Mouse (Mus musculus): ENCODE results near the gene Stk24. TPM values are rescaled to one million over a fixed set of nuclear protein-coding genes. Genes with fewer than 3 reads are reported as not detected.

The Stk24 gene
- total and polyA plus RNA-seq, 3 experiments, result 62.5 to 79.3 TPM; not detected in 1

DNA sequence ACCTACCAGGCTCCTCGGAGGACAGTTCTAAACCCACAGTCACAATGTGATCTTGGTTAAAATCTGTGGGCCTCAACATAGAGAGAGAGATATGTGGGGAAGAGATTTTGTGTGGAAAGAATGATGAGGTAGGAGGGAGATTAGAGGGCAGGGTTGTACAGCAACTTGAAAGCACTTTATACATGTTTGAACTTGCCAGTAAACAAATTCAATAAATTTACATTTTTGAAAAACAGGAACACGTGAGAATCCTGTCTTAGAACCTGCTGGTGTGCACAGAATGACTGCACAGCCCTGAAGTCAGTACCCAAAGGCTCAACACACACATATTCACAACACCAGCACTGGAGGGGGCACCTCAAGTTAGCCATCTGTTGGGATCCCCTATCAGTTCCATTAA is 68.7 kb downstream of the Stk24 start:
- Histone ChIP-seq H3K4me3 (ENCODE audit: control insufficient read depth in 1 of 2, insufficient read depth in 1 of 2, low read depth in 2 of 2, low read length in 2 of 2) (no peak overlapping the region), H3K27me3 (ENCODE audit: control insufficient read depth in 1 of 2, insufficient read depth in 2 of 2, low read length in 2 of 2) (no peaks in the 10 kb centered on the region), H3K27ac (ENCODE audit: control insufficient read depth, low read depth, low read length) (no peak overlapping the region), H3K79me2 (ENCODE audit: control insufficient read depth, insufficient read depth, low read length, poor library complexity) (peaks cover 57% of the 10 kb centered on the region), H3K9me3 (replicated peaks; ENCODE audit: insufficient read depth, low read length) (no peaks in the 10 kb centered on the region), H3K9ac (ENCODE audit: control insufficient read depth, low read depth, low read length, poor library complexity, severe bottlenecking) (no peak overlapping the region), H3K4me1 (ENCODE audit: control insufficient read depth in 1 of 2, insufficient read depth in 2 of 2, low read length in 2 of 2) (peaks cover 0 to 5% of the 10 kb centered on the region in 2 experiments; a peak in 3 of 4 replicates), H3K36me3 (ENCODE audit: control insufficient read depth in 1 of 2, insufficient read depth in 2 of 2, low read length in 2 of 2) (peaks cover 2 to 4% of the 10 kb centered on the region in 2 experiments; a peak in 3 of 4 replicates)
- TF ChIP-seq CTCF (IDR thresholded peaks at IDR 0.05 in 2 of 3, conservative IDR thresholded peaks at IDR 0.05 in 1 of 3; ENCODE audit: control insufficient read depth in 1 of 3, insufficient read depth in 1 of 3, low read depth in 2 of 3, low read length in 3 of 3, poor library complexity in 1 of 3, severe bottlenecking in 1 of 3), result no peak
- no peak for TF ChIP-seq GATA1 (IDR thresholded peaks at IDR 0.05; ENCODE audit: low read depth, low read length)
- no peak for DNase-seq (ENCODE audit: low read depth, low spot score)

DNA sequence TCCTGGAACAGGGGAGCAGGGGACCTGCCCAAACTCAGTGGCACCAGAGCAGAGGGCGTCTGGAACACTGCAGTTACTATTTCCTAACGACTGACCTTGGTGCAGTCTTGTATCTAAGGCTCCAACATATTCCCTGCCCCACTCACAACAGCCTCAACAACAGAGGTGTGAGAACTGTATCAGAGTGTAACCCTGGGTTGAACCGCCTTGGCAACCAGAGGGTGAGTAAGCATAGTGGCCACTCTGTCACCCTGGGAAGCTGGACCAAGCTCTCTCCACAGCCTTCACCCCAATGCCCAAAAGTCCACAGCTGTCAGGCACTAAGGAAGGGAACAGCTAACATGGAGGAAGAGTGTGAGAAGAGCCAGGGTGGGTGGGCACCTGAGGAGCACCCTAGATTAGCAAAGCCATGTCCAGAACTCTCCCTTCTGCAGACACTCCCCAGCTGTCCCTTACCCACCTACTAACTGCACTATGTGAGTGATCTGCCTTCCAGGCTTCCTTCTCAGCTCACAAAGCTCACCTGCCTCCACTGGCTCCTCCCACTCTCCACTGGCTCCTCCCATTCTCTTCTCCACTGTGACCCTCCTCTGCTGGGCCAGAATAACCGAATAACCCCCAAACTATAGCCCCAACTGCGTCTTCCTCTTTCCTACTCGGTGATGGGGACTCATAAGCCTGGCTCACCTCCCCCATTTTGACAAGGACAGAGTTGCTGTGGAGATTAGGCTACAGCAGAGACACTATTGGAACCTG is 69.3 kb downstream of the Stk24 start:
- Histone ChIP-seq H3K4me1 (ENCODE audit: control insufficient read depth in 1 of 2, insufficient read depth in 2 of 2, low read length in 2 of 2) (peaks cover 0 to 5% of the 10 kb centered on the region in 2 experiments; a peak in 3 of 4 replicates), H3K36me3 (ENCODE audit: control insufficient read depth in 1 of 2, insufficient read depth in 2 of 2, low read length in 2 of 2) (peaks cover 2 to 4% of the 10 kb centered on the region in 2 experiments; a peak in 3 of 4 replicates), H3K27me3 (ENCODE audit: control insufficient read depth in 1 of 2, insufficient read depth in 2 of 2, low read length in 2 of 2) (no peaks in the 10 kb centered on the region), H3K79me2 (ENCODE audit: control insufficient read depth, insufficient read depth, low read length, poor library complexity) (peaks cover 52% of the 10 kb centered on the region), H3K9ac (ENCODE audit: control insufficient read depth, low read depth, low read length, poor library complexity, severe bottlenecking) (no peak overlapping the region), H3K9me3 (replicated peaks; ENCODE audit: insufficient read depth, low read length) (no peaks in the 10 kb centered on the region), H3K27ac (ENCODE audit: control insufficient read depth, low read depth, low read length) (no peak overlapping the region), H3K4me3 (ENCODE audit: control insufficient read depth in 1 of 2, insufficient read depth in 1 of 2, low read depth in 2 of 2, low read length in 2 of 2) (no peak overlapping the region)
- DNase-seq (ENCODE audit: low read depth, low spot score), result no peak
- TF ChIP-seq NRF1 (IDR thresholded peaks at IDR 0.05; ENCODE audit: insufficient read depth, low read depth, low read length, poor library complexity, severe bottlenecking), result no peak
- TF ChIP-seq GABPA (IDR thresholded peaks at IDR 0.05; ENCODE audit: low read depth, low read length), result no peak
- TF ChIP-seq MYB (IDR thresholded peaks at IDR 0.05; ENCODE audit: low read depth, low read length), result no peak
- no peak for TF ChIP-seq SMC3 (IDR thresholded peaks at IDR 0.05; ENCODE audit: low read depth, low read length)
- TF ChIP-seq SIN3A (IDR thresholded peaks at IDR 0.05; ENCODE audit: low read length), result no peak

DNA sequence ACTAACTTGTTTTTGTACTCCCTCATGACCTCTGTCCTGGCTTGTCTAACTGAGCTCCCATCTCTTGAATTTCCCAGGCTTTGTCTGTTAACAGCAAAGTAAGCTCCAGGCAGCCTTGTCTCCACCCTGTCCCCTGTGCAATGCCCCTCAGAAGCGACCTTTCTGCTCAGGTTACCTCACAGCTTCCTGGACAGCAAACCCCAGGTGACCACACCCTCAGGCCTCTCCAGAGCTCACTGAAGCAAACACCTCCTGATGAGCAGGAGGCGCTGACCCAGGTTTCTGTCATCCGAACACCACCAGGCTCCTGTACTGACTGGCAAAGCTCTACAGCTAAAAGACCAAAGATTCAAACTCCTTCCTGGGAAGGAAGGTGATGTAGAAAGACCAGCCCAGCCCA is 69.9 kb downstream of the Stk24 start:
- H3K4me1 ChIP-seq (ENCODE audit: control insufficient read depth in 1 of 2, insufficient read depth in 2 of 2, low read length in 2 of 2), result peaks cover 2 to 5% of the 10 kb centered on the region in 2 experiments; a peak in 2 of 4 replicates
- no peaks in the 10 kb centered on the region for H3K9me3 ChIP-seq (replicated peaks; ENCODE audit: insufficient read depth, low read length)
- H3K79me2 ChIP-seq (ENCODE audit: control insufficient read depth, insufficient read depth, low read length, poor library complexity), result peaks cover 46% of the 10 kb centered on the region
- H3K27ac ChIP-seq (ENCODE audit: control insufficient read depth, low read depth, low read length), result no peak overlapping the region
- TF ChIP-seq CTCF (IDR thresholded peaks at IDR 0.05 in 2 of 3, conservative IDR thresholded peaks at IDR 0.05 in 1 of 3; ENCODE audit: control insufficient read depth in 1 of 3, insufficient read depth in 1 of 3, low read depth in 2 of 3, low read length in 3 of 3, poor library complexity in 1 of 3, severe bottlenecking in 1 of 3) (no peak), CHD1 (IDR thresholded peaks at IDR 0.05; ENCODE audit: low read depth, low read length) (no peak), GABPA (IDR thresholded peaks at IDR 0.05; ENCODE audit: low read depth, low read length) (no peak), MAX (IDR thresholded peaks at IDR 0.05; ENCODE audit: low read length) (no peak), MAZ (IDR thresholded peaks at IDR 0.05; ENCODE audit: low read depth, low read length) (no peak), MYB (IDR thresholded peaks at IDR 0.05; ENCODE audit: low read depth, low read length) (no peak), ZC3H11A (IDR thresholded peaks at IDR 0.05; ENCODE audit: low read depth, low read length) (no peak), BHLHE40 (IDR thresholded peaks at IDR 0.05; ENCODE audit: borderline replicate concordance, low read depth, low read length) (no peak), CHD2 (IDR thresholded peaks at IDR 0.05; ENCODE audit: low read length) (no peak), E2F4 (IDR thresholded peaks at IDR 0.05; ENCODE audit: borderline replicate concordance, low read depth, low read length) (no peak), NELFE (IDR thresholded peaks at IDR 0.05; ENCODE audit: low read depth, low read length) (no peak)
- no peak overlapping the region for H3K9ac ChIP-seq (ENCODE audit: control insufficient read depth, low read depth, low read length, poor library complexity, severe bottlenecking)
- peaks cover 2 to 5% of the 10 kb centered on the region in 2 experiments for H3K36me3 ChIP-seq (ENCODE audit: control insufficient read depth in 1 of 2, insufficient read depth in 2 of 2, low read length in 2 of 2)
- DNase-seq (ENCODE audit: low read depth, low spot score), result no peak
- H3K4me3 ChIP-seq (ENCODE audit: control insufficient read depth in 1 of 2, insufficient read depth in 1 of 2, low read depth in 2 of 2, low read length in 2 of 2), result no peak overlapping the region
- no peaks in the 10 kb centered on the region for H3K27me3 ChIP-seq (ENCODE audit: control insufficient read depth in 1 of 2, insufficient read depth in 2 of 2, low read length in 2 of 2)
